Mouse (Mus musculus) testis, adult 2 months (tissue): ENCODE data around the gene Cdk11b. TPM values are rescaled to one million over a fixed set of nuclear protein-coding genes. Genes with fewer than 3 reads are reported as not detected.

Experiments
- H3K27ac ChIP-seq: fragments of 200-500 bp; 2 replicates; pipeline ENCODE4 v1.5.1; 2012; ENCODE audit warnings: low read depth, low read length; ENCODE audit not compliant: control insufficient read depth, insufficient read depth
- H3K27me3 ChIP-seq: fragments of 200-500 bp; 2 replicates; pipeline ENCODE4 v1.6.1; 2012; ENCODE audit warnings: mild to moderate bottlenecking, low read length, moderate library complexity; ENCODE audit not compliant: control insufficient read depth, insufficient read depth
- H3K36me3 ChIP-seq: fragments of 200-500 bp; 2 replicates; pipeline ENCODE4 v1.6.1; 2012; ENCODE audit warnings: mild to moderate bottlenecking, low read length; ENCODE audit not compliant: control insufficient read depth, insufficient read depth
- H3K4me1 ChIP-seq: fragments of 200-500 bp; 2 replicates; pipeline ENCODE4 v1.6.1; 2012; ENCODE audit warnings: low read length; ENCODE audit not compliant: control insufficient read depth, insufficient read depth
- H3K4me3 ChIP-seq: fragments of 200-500 bp; 2 replicates; pipeline ENCODE4 v1.5.1; 2012; ENCODE audit warnings: low read depth, mild to moderate bottlenecking, low read length, moderate library complexity, mixed read lengths; ENCODE audit not compliant: control insufficient read depth
- CTCF ChIP-seq: fragments of 200-500 bp; IDR thresholded peaks from 2 replicates; pipeline ENCODE4 v1.5.1; 2012; ENCODE audit warnings: low read depth, mild to moderate bottlenecking, inconsistent platforms, low read length, moderate library complexity; ENCODE audit not compliant: control insufficient read depth, insufficient read depth, insufficient replicate concordance
- POLR2A ChIP-seq: fragments of 200-500 bp; IDR thresholded peaks from 2 replicates; pipeline ENCODE4 v1.6.1; 2012; ENCODE audit warnings: low read depth, mild to moderate bottlenecking, inconsistent platforms, low read length, moderate library complexity; ENCODE audit not compliant: control insufficient read depth
- polyA plus RNA-seq: library from polyadenylated mRNA; depleted of rRNA; stranded (reverse); fragments of >200 nt; gene quantifications from 2 replicates; pipeline ENCODE4 v1.2.3, GENCODE M21; 2012

Cdk11b gene
- polyA plus RNA-seq, 1 experiment, result 29.9 TPM

GRCm38 (mm10) chr4:155645721-155646120, 21.1 kb downstream of the Cdk11b start:
- H3K4me1 ChIP-seq, result no peaks in the 10 kb centered on the region

GRCm38 (mm10) chr4:155649355-155649754, 24.7 kb downstream of the Cdk11b start:
- H3K4me3 ChIP-seq, result no peak overlapping the region
- peaks cover 1% of the 10 kb centered on the region; the same call in 1 of the 2 replicates for H3K36me3 ChIP-seq
- no peak overlapping the region for H3K27ac ChIP-seq
- H3K27me3 ChIP-seq, result no peaks in the 10 kb centered on the region
- TF ChIP-seq POLR2A (no peak), CTCF (no peak)
- peaks cover 27% of the 10 kb centered on the region for H3K4me1 ChIP-seq

More at GRCm38 (mm10) chr4:155645721-155646120, 21.1 kb downstream of the Cdk11b start:
- H3K27ac ChIP-seq, result no peak overlapping the region
- no peaks in the 10 kb centered on the region for H3K27me3 ChIP-seq
- peaks cover 7% of the 10 kb centered on the region for H3K36me3 ChIP-seq
- no peak overlapping the region for H3K4me3 ChIP-seq
- TF ChIP-seq POLR2A, result no peak
- no peak for TF ChIP-seq CTCF

- Histone ChIP-seq H3K4me1 (peaks cover 37% of the 10 kb centered on the region), H3K36me3 (peaks cover 1% of the 10 kb centered on the region; the same call in 1 of the 2 replicates), H3K4me3 (no peak overlapping the region), H3K27ac (peak overlapping the region; percentile 33; the same call in 1 of the 2 replicates), H3K27me3 (no peaks in the 10 kb centered on the region)
- TF ChIP-seq CTCF, result no peak
- TF ChIP-seq POLR2A, result no peak
Observed at GRCm38 (mm10) chr4:155651553-155652269, 27.1 kb downstream of the Cdk11b start.

- Histone ChIP-seq H3K4me3 (peak overlapping the region; percentile 35), H3K36me3 (peaks cover 1% of the 10 kb centered on the region; the same call in 1 of the 2 replicates), H3K4me1 (peaks cover 37% of the 10 kb centered on the region), H3K27me3 (no peaks in the 10 kb centered on the region), H3K27ac (no peak overlapping the region)
- TF ChIP-seq CTCF, result no peak
- no peak for TF ChIP-seq POLR2A
Observed at GRCm38 (mm10) chr4:155652283-155653085, 27.8 kb downstream of the Cdk11b start.

- Histone ChIP-seq H3K27me3 (no peaks in the 10 kb centered on the region), H3K4me1 (peaks cover 37% of the 10 kb centered on the region), H3K4me3 (peak within 1 kb of the TSS; percentile 35), H3K27ac (no peak within 1 kb of the TSS), H3K36me3 (peaks cover 1% of the 10 kb centered on the region; the same call in 1 of the 2 replicates)
- TF ChIP-seq POLR2A (no peak), CTCF (no peak)
Observed at GRCm38 (mm10) chr4:155653086-155653450, 28.4 kb downstream of the Cdk11b start, which contains the start of gene Mmp23. Mmp23 (minus strand) TSS chr4:155653384.

GRCm38 (mm10) chr4:155653451-155654182, 29.0 kb downstream of the Cdk11b start:
- Histone ChIP-seq H3K36me3 (no peaks in the 10 kb centered on the region), H3K27me3 (no peaks in the 10 kb centered on the region), H3K4me3 (peak overlapping the region; percentile 35), H3K27ac (no peak overlapping the region), H3K4me1 (peaks cover 37% of the 10 kb centered on the region)
- no peak for TF ChIP-seq CTCF
- no peak for TF ChIP-seq POLR2A

GRCm38 (mm10) chr4:155654183-155654455, 29.5 kb downstream of the Cdk11b start:
- Histone ChIP-seq H3K27me3 (no peaks in the 10 kb centered on the region), H3K27ac (no peak overlapping the region), H3K4me1 (peaks cover 37% of the 10 kb centered on the region), H3K4me3 (no peak overlapping the region), H3K36me3 (no peaks in the 10 kb centered on the region)
- TF ChIP-seq CTCF, result no peak
